Comparison of ENCODE assay signal across 19 mouse cellular contexts in genomic region chr4:53129716-53130301, GRCm38 (mm10).
"Had no signal": no experiment of that assay in that cellular context is flagged by ENCODE, and none has a peak within 500 bp of the region (broad histone marks: within the 10 kb centered on the region; RNA-seq: fewer than 3 reads in every experiment).

No protein-coding gene starts in this region.

- H3K27me3 ChIP-seq: kidney, embryonic 15.5 days; midbrain, embryonic 13.5 days; neural tube, embryonic 13.5 days had no signal

- H3K9me3 ChIP-seq: kidney, embryonic 15.5 days; midbrain, embryonic 13.5 days had no signal

- H3K4me1 ChIP-seq: kidney, embryonic 15.5 days; midbrain, embryonic 13.5 days had no signal

- ATAC-seq: intestine, postnatal 0 days; lung, postnatal 0 days; midbrain, embryonic 13.5 days; midbrain, embryonic 16.5 days had no signal

- H3K4me3 ChIP-seq: kidney, embryonic 15.5 days; left cerebral cortex, adult 2 months; midbrain, embryonic 10.5 days; midbrain, embryonic 13.5 days; myocyte; neural tube, embryonic 13.5 days had no signal

- H3K4me2 ChIP-seq: kidney, embryonic 15.5 days; lung, embryonic 14.5 days; midbrain, embryonic 13.5 days; neural tube, embryonic 13.5 days had no signal

- DNase-seq: kidney, adult 8-10 months; kidney, postnatal 10 days; kidney, postnatal 36 days; layer of hippocampus, postnatal 36 days; lung, embryonic 14.5 days; retina, postnatal 1 day; right cerebral cortex, postnatal 25 days; thymus, adult 18-20 months; thymus, postnatal 36 days had no signal

- H3K27ac ChIP-seq: kidney, embryonic 15.5 days; left cerebral cortex, adult 2 months; macrophage; midbrain, embryonic 10.5 days; midbrain, embryonic 13.5 days; neural tube, embryonic 13.5 days had no signal

- H3K9ac ChIP-seq: kidney, embryonic 15.5 days; lung, embryonic 14.5 days; midbrain, embryonic 13.5 days; neural tube, embryonic 13.5 days had no signal
